Mouse (Mus musculus) spleen, postnatal 4 days (tissue): ENCODE data around the gene Scpep1.
"Not testable (repeated sequence)": the region's sequence is repeated elsewhere in the genome, so short reads cannot be mapped to it uniquely, and the experiment has no call there.

Experiments used
- DNase-seq, 2 experiments: peaks; one replicate each; pipeline ENCODE4 v3.0.0; 2022; ENCODE audit warnings: low spot score in 2 of 2

Gene Scpep1

GRCm38 (mm10) chr11:88926566-88926965, 28.7 kb downstream of the Scpep1 start:
- DNase-seq, result no peak

GRCm38 (mm10) chr11:88909388-88910036, 45.8 kb downstream of the Scpep1 start:
- DNase-seq, result no peak

DNA sequence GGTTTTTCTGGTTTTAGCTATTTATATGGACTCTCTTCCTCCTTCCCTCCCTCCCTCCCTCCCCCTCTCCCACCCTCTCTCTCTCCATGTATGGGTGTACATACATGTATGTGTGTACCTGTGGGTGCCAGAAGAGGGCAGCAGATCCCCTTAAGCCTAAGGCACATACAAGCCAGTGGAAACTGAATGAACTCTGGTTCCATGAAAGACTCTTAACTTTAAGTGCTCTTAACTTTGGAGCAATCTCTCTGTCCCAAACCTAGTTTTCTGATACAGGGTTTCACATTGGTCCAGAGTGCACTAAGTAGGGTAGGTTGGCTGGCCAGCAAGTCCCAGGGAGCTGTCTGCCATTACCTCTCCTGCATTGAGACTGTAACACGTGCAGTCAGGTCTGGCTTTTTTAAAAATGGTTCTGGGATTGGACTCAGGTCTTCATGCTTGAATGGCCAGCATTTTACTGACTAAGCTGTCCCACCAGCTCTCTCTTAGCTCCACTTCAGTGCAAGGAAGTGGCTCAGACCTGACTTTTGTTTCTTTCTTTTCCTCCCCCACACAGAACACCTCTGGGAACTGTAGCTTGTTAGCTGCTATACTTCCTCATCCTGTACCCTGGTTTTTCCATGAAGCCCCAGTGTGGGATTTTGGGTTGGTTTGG, 46.6 kb downstream of the Scpep1 start:
- peak; percentile 63 to 76 for DNase-seq

DNA sequence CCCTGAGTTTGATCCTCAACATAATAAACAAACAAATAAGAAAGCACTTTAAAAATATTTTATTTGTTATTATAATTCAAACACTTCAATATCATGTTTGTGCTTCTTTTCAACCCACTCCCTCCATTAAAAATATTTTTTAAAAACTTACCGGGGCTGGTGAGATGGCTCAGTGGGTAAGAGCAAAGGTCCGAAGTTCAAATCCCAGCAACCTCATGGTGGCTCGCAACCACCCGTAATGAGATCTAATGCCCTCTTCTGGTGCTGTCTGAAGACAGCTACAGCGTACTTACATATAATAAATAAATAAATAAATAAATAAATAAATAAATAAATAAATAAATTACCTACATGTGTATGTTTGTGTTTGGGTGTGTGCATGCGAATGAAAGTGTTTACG, 47.4 kb downstream of the Scpep1 start:
- DNase-seq, result no peak

GRCm38 (mm10) chr11:88905621-88906020, 49.6 kb downstream of the Scpep1 start:
- DNase-seq, result no peak

DNA sequence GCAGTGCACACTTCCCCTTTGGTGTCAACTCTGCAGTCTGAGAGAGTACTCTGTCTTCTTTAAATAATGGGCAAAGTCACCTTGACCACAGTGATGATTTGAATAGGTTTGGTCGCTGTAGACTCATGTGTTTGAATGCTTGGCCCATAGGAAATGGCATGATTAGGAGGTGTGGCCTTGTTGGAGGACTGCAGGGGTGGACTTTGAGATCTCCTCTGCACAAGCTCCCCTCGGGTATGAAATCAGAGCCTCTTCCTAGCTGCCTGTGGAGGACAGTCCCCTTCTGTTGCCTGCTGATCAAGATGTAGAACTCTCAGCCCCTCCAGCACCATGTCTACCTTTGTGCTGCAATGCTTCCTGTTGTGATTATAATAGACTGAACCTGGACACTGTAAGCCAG, 51.2 kb downstream of the Scpep1 start:
- DNase-seq, result no peak

- peak in 1 of 2 experiments; percentile 50 for DNase-seq
These were observed 52.5 kb downstream of the Scpep1 start for GRCm38 (mm10) chr11:88902762-88903161.

DNA sequence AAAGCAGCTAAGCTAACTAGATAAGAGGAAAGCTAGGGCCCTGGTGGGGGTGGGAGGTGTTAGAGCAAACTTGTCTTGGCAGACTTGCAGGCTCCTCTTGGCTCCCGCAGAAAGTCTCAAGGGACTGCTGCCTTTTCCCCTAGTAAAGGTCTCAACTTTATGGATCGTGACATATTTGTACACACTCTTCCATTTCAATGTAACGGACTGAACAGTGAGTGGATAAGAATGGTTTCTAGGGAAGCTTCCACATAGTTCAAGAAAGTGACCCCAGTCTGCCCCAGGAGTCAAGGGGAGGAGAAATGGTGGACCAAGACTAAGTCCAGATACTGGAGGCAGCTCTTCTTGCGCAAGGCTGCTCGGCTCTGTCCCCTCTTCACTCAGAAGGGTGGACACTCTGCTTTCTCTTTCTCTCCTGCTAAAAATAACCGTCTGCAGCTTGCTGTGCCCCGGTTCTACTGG, 53.9 kb downstream of the Scpep1 start:
- no peak for DNase-seq

DNA sequence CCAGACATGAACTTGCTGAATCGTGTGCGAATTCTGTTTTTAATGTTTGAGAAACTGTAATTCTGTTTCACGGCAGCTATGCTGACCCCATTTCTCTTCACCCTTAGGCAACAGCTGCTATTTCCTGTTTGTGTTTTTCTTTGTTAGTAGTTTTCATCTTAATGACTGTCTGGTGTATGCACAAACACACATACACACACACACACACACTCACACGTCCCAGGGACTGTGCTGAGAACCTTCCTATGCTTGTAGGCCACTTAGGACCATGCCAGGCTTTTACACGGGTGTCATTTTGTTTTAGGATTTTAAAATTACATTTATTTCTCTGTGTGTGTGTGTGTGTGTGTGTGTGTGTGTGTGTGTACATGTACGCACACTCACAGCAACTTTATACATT, 55.7 kb downstream of the Scpep1 start:
- no peak for DNase-seq

DNA sequence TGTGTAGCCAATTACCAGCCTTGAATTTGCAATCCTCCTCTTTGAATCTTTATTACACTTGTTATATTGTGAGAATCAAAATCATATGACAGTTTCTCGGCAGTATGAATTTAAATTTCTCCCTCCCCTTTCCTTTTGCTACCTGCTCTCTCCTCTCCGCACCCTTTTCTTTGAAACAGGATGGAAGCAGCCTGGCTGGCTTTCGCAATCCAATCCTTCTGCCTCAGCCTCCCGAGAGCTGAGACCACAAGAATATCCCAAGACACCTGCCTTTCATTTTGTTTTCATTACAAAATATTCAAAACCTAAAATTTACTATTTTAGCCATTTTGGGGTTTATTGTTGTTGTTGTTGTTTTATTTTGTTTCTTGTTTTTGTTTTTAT, 56.9 kb downstream of the Scpep1 start:
- no peak for DNase-seq

DNA sequence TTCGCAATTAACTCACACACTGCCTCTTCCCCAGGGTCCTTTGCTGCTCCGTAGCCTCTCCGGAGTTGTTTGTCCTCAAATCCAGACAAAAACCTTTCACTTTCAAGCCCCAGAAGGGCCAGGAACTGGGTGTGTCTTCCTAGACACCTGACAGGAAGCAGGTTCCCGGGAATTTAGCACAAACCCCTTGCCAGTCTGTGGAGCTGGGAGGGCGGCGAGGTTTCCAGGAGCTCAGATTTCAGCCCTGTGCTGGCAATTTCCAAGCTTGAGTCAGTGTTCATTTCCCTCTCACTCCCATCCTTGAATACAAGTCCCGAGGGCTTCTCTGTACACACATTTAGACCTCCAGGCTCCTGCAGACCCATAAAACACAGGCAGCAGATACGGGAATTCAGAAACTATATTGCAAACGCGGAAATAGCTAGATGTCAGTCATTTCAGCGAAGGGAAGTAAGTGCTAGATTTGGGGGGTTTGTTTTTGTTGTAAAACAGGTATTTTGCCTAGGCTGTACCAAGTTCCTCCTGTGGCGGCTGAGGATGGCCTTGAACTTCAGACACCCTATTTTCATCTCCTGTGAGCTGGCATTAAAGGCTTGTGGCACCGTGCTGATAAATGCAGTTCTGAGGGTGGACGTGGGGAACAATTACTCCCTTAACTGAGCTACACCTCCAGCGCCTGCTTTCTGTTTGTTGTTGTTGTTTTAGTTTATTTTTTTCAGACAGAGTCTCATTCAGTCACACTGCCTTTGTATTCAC, 57.5 kb downstream of the Scpep1 start:
- no peak for DNase-seq

DNA sequence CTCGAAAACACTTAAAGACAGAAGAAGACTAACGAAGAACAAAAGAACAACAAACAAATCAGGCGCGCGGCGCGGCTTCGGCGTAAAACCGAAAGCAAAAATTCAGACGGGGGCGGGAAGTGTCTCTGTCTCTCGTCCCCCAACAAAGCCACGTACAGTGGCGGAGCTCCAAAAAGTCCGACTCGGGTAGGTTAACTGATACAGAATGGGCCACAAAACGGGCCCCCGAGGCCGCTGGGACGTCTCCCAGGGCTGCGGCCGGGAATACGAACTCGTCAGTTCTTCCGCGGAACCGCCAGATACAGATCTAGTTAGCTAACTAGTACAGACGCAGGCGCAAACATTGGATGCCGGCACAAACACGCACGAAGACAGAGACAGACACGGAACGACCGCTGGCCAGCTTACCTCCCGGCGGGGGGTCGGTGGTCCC, 59.4 kb downstream of the Scpep1 start:
- peak; percentile 24 to 74 for DNase-seq

DNA sequence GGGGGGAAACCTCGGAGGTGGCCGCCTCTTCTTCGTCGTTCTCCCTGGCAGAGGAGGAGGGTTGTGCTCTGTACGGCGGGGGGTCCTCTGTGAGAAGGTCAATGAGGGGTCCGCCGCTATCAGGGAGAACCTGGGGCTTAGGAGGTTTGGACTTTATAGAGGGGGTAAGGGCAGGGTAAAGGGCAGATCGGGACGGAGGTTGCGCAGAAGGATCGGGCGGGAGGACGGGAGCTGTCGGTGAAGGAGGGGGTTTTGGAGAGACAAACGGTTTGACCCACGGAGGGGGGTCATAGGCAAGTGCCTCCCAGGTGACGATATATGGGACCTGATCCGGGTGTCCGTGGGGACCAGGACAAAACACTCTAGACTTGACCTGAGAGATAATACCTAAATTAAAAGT, 60.0 kb downstream of the Scpep1 start:
- DNase-seq, result peak; percentile 49 to 77

DNA sequence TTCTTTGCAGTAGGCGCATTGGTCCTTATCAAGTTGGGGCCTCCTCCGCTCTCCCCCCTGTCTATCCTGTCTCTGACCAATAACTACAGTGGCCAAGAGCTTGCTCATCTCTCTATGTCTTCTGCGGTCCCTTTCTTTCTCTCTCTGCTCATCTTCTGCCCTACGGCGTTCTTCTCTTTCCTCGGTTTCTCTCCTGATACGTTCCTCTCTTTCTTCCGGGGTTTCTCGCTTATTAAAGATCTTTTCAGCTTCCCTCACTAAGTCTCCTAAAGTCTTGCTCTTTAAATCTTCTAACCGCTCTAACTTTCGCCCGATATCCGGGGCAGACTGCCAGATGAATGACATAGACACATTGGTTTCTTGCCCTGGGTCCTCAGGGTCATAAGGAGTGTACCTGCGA, 61.0 kb downstream of the Scpep1 start:
- DNase-seq, result peak in 1 of 2 experiments; percentile 70

DNA sequence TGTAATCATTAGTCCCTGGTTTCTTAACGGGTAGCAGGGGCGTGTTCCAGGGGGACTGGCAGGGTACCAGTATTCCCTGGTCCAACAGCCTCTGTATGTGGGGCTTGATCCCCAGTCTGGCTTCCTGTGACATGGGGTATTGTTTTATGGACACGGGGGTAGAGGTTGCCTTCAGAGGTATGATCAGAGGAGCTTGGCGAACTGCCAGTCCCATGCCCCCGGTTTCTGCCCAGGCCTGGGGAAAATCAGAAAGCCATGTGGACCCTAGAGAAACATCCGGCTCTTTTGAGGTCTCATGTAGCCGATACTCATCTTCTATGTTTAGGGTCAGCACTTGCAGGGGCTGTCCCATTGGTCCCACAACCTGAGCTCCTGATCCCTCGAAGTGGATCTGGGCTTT, 61.8 kb downstream of the Scpep1 start:
- DNase-seq, result not testable (repeated sequence)

GRCm38 (mm10) chr11:88892789-88893188, 62.5 kb downstream of the Scpep1 start:
- peak; percentile 38 to 80 for DNase-seq

- peak; percentile 68 to 91 for DNase-seq
These were observed 63.2 kb downstream of the Scpep1 start for GRCm38 (mm10) chr11:88891921-88892561.

GRCm38 (mm10) chr11:88891446-88891845, 63.8 kb downstream of the Scpep1 start:
- DNase-seq, result peak; percentile 41 to 80

GRCm38 (mm10) chr11:88890904-88891303, 64.4 kb downstream of the Scpep1 start:
- DNase-seq, result peak; percentile 21 to 64

DNA sequence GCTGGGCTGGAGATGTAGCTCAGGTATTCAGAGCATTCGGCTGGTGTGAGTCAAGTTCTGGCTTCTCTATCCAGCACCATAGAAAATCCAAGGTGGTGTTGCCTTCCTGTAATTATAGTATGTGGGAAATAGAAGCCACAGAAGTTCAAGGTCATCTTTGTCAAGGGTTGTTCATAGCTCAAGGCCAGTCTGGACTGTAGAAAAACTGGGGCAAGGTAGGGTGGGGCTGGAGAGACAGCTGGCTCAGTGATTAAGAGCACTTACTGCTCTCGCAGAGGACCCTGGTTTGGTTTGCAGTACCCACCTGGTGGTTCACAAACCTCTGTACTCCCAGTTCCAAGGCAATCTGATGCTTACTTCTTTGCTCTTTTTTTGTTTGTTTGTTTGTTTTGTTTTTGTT, 66.3 kb downstream of the Scpep1 start:
- DNase-seq, result no peak

- no peak for DNase-seq
These were observed 70.7 kb downstream of the Scpep1 start for GRCm38 (mm10) chr11:88884376-88885065.

- no peak for DNase-seq
These were observed 77.3 kb downstream of the Scpep1 start for GRCm38 (mm10) chr11:88878011-88878410.
